Mouse (Mus musculus) B cell, adult 2 months (primary cell): ENCODE data around the gene Rgl1.
A peak's percentile ranks its signal among the peaks of the same experiment; 100 is the strongest.

Experiments
- DNase-seq, 2 experiments: peaks; one replicate each; pipeline ENCODE4 v3.0.0; 2022

Gene Rgl1

GRCm38 (mm10) chr1:152613158-152613857 is 152.8 kb downstream of the Rgl1 start:
- no peak for DNase-seq

DNA sequence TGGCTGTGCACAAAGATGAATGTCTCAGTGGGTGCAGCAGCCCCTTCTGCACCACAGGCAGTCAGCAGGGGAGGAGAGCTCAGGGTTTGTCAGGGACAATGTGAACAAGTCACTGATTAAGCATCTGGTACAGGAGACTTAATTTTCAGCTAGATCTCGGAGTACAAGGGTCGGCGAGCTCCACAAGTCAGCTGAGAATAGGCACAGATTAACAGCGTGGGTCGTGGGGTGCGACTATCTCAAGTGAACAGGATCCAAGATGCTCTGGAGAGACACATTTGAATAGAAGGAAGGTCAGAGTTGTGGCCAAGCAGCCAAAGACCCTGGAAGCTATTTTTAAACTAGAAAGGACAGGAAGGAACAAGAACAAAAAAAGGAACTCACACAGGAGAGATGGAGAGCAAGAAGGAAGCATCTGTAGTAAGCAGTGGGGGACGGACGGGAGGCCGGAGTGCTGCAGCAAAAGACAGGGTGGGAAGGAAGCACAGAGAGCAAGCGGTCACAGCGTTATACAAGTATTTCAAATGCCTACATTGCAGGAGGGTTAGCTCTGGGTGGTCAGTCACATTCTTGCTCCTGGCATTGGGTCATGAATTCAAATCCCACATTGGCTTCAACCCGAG is 153.5 kb downstream of the Rgl1 start:
- no peak for DNase-seq

DNA sequence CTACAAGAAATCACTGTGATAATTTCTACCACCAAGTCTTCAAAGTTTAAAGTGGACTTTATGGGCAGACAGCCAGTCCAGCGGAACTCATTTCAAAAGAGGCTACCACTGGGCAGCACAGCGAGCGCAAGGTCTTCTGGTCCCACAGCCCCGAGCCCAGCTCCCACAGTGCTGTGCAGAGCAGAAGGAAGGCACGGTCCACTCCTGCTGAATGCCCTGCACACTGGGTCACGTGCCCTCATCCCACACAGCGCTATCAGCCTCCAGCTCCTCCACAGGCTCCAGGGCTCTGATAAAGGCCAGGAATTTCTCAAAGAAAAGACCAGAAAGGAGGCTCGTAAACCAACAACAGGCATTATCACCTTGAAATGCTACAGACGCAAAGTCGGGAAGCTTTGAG is 156.6 kb downstream of the Rgl1 start:
- DNase-seq, result no peak

DNA sequence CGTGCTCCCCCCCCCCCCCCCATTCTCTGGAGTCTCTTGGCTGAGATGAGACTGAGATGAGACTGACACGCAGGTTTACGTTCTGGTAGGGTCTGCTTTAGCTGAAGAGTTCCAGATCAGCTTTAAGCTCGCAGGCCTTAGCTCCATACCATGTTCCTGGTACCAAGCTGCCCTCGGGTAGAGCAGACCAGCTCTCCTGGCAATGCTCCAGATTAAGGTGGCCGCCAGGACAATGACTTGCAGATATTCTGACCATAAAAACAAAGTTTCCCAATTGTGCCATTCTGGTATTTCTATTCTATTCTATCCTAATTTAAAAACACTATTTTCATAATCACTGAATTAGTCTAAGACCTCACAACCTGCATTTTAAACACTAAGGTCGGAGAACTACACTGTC is 157.1 kb downstream of the Rgl1 start:
- no peak for DNase-seq

- DNase-seq, result no peak
Measured at GRCm38 (mm10) chr1:152607765-152608164, 158.4 kb downstream of the Rgl1 start.

- no peak for DNase-seq
Measured at GRCm38 (mm10) chr1:152606727-152607126, 159.4 kb downstream of the Rgl1 start.

GRCm38 (mm10) chr1:152605895-152606625 is 160.1 kb downstream of the Rgl1 start:
- peak; percentile 37 to 45 for DNase-seq

DNA sequence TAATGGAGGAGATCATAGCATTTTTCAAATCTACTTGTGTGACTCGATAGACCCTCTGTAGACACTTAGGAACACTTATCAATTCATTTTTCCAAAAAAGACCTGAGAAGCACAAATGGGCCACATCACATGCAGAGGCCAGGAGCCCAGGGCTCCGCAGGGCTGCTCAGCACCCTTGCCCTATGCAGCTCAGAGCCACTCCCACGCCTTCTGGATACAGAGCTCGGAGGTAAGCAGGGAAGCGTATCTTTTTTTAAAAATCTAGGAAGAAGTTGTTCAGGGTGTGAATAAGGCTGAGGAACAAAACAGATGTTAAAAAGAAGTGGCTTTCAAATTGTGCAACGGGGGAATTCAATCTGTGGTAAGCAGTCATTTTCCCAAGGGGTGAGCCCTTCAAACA is 162.0 kb downstream of the Rgl1 start:
- DNase-seq, result no peak

DNA sequence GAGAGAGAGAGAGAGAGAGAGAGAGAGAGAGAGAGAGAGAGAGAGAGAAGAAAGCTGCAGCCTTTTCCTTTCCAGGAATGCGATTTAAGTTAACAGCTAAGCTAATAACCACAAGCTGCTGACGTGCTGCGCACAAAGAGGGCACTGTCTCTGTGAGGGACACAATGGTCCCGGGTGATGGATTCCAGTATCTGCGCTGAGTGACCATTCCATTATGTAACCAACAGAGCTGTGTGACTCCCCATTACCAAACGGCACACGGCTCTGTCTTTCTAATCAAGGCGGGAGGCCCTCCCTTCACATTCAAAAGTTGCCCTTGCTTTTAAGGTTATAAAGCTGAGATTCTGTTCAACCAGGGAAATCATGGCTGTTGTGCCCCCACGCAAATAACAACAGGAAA is 162.5 kb downstream of the Rgl1 start:
- DNase-seq, result no peak

- no peak for DNase-seq
Measured at GRCm38 (mm10) chr1:152600494-152600893, 165.7 kb downstream of the Rgl1 start.

- DNase-seq, result no peak
Measured at GRCm38 (mm10) chr1:152599347-152599746, 166.8 kb downstream of the Rgl1 start.

GRCm38 (mm10) chr1:152594690-152595089 is 171.5 kb downstream of the Rgl1 start:
- peak in 1 of 2 experiments; percentile 26 for DNase-seq

GRCm38 (mm10) chr1:152593831-152594549 is 172.2 kb downstream of the Rgl1 start:
- DNase-seq, result no peak

DNA sequence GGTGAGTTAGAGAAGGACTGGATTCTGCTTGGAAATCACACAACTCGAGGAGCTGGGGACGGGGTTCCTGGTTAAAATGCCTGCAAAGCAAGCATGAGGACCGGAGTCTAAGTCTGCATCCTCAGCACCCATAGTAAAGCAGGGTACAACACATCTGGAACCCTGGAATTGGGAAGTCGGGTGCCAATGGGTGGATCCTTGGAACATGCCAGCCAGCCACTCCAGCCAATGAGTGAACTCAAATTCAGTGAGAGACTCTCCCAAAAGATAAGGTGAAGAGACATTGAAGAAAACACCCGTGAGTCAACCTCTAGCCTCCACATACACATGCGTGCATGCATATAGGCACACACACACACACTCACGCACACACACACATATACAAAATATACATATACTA is 172.8 kb downstream of the Rgl1 start:
- DNase-seq, result no peak

- no peak for DNase-seq
Measured at GRCm38 (mm10) chr1:152592609-152593008, 173.5 kb downstream of the Rgl1 start.

GRCm38 (mm10) chr1:152591746-152592498 is 174.2 kb downstream of the Rgl1 start:
- DNase-seq, result no peak

DNA sequence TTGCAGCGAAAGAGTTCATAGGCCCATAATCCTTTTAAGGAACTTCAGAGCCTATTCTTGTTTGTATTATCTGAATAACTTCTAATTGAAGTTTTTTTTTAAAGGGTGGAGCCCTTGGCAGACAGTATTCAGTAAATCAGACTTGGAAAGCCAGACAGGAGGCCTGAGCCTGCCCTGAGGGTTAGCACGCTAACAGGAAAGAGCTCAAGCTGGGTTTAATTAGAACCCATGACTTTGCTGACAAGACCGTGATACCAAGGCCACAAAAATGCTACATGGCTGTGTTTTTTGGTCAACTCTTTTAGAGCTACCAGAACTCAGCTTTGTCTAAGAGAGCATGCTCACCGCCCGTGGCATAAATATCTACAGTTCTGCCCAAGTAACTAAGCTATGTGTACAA is 175.8 kb downstream of the Rgl1 start:
- no peak for DNase-seq

- DNase-seq, result no peak
Measured at GRCm38 (mm10) chr1:152589331-152589935, 176.7 kb downstream of the Rgl1 start.

DNA sequence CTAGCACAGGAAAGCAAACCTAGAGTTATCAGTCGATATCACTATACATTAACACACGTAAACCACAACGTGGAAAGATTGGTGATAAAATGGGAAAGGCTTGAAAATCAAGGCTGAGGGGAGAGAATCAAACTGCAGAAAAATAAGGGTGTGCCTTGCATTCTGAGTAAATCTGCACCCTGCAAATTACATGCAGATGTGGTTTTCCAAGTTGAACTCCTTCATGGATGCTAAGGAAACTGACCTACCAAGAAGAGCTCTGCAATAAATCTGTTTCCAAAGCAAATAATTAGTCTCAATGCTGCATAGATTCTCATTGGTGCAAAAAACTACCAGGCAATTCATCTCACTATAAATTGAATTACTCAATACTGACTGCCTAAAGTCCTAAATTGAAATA is 178.7 kb downstream of the Rgl1 start:
- no peak for DNase-seq

DNA sequence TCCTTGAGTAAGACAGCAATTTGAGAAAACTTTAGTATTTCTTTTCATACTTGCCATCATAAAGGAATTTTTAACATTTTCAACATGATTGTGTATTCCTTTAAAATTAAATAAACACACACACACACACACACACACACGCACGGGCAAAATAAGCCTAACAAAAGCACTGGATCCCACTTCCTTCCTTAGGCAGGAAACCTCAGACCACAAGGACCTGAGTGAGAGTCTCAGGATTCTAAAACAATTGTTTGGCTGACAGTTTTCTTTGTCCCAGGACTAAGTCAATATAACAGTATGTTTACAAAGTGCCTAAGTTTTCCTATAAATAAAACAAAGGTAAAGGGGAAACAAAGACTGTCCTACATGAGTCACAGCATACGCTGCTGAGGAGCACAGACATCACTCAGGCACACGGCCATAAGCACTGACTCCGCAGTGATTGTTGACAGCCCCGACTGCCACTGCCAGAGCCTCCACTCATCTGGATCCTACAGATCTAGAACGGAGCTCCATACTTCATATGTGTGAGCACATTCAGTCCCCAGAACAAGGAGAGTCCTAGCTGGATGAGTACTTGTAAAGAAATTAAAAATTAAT is 180.7 kb downstream of the Rgl1 start:
- DNase-seq, result no peak

GRCm38 (mm10) chr1:152584933-152585332 is 181.2 kb downstream of the Rgl1 start:
- DNase-seq, result no peak
